Mouse (Mus musculus): ENCODE measurements around the gene Emsy.
A peak's percentile ranks its signal among the peaks of the same experiment; 100 is the strongest.

Gene Emsy

DNA sequence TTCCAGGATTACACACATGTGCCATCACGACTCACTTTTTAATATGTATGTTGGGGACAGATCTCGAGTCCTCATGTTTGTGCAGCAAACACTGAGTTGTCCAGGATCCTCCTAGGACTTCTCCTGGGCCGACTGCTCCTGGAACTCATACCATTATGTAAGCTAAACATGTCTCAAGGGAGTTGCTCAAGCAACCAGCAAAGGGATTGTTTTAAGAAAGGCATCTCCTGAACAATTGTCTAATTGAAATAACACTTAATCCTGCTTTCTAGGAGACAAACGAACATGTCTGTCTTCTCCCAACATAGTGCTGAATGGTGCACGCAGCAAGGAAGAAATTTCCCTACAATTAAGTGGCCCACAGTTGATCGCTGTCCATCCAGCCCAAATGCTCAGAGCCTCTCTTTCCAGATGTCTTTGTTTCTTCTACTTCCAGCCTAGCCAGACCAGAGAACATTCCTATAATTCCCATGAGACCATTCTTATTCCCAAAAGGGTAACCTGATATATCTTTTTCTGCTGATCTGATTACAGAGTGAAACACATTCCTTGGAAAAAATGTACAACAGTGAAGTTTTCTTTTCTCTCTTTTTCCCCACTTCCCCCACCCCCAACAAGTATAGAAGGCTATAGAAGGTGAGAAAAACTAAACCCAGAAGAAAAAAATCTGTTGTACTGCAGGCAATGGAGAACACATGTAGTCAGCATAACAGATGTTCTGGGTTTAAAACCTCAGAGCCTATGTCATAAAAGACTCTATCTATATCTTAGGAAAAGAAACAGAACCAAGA, 11.6 kb upstream of the Emsy start:
- DNase-seq = no peak

- no peak for DNase-seq
Observed at GRCm38 (mm10) chr7:98665726-98666125, 9.1 kb upstream of the Emsy start.

DNA sequence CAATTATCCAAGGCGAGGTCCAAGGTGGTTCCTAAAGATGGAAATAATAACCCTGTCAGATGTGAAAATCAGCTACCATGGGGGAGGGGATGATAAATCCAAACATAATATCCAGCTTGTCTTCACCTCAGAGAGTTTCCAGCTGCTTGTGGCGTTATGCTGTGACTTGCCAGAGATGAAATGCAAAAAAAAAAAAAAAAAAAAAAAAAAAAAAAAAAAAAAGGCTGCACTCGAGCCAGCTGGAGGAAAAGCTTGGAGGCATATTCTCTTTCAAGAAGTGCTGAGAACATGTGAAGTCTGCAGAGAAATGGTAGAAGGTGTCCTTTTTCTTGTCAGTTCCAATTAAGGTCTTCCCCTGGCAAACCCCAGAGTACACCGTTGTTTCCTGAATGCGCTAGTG, 8.6 kb upstream of the Emsy start:
- no peak for DNase-seq

DNA sequence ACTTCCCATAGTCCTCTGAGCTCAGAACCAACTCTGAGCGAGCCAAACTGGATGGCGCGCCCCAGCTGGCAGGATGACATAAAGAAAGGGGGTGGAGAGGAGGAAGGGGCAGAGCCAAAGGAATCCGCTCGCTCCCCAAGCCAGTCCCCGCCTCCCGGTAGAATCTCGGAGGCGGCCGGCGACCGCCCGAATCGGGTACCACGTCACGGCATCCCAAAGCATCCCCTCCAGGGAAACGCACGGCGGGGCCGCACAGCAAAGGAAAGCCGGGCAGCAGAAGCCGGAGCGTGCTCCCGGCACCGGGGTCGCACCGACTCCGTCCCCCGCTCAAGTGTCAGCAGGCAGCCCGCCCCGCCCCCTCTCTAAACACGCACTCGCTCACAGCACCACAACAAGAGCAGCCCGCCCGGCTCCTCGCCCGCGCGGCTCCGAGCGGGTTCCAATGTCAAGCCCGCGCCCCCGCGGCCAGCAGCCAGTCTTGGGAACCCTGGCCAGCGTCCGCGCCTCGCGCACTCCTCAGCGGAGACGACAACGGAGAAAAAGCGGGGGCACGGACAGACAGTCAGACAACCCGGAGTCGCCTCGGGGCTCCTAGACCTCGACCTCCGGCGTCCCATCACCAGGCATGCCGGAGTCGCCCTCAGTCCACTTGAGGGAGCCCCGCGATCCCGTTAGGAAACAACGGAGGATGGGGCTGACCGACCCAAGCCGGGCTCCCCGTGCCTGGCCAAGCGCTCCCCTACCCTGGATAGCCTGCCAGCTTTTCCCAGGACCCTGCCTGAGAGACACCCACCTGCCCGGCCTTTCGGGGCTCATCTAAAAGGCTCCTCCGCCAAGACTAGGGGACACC, 677 bp downstream of the Emsy start:
- peak; percentile 69 for DNase-seq

DNA sequence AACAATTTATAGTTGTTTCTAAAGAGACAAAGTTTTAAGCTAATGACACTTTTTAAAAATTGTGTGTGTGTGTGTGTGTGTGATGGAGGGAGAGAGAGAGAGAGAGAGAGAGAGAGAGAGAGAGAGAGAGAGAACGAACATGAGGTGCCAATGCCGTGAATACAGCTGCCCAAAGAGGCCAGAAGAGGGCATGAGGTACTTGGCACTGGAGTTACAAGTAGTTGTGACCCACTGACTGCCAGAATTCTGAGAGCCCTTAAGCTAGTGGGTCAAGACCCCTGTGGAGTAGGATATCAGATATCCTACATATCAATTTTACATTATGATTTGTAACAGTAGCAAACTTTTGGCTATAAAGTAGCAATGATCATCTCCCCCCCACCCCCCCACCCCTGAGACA, 4.9 kb downstream of the Emsy start:
- DNase-seq = no peak

GRCm38 (mm10) chr7:98644238-98644637, 12.3 kb downstream of the Emsy start:
- no peak for DNase-seq

GRCm38 (mm10) chr7:98636607-98637006, 20.0 kb downstream of the Emsy start:
- DNase-seq = no peak

DNA sequence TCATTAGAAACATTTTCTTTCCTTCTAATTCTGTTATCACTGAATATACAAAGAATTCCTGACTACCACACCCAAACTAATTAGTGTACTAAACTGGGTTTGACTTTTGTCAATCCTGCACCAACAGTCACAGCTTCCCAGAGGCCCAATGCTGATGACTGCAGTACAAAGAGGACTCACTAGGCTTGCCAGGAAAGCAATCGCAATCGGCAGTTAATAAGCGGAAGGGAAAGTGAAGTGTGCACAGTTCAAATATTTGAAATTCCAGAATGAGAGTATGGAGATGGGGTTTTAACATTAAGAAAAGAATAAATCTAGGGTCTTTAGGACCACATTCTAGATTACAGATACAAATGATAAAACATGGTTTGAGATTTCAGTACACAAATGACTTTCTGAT, 23.6 kb downstream of the Emsy start:
- DNase-seq = no peak

DNA sequence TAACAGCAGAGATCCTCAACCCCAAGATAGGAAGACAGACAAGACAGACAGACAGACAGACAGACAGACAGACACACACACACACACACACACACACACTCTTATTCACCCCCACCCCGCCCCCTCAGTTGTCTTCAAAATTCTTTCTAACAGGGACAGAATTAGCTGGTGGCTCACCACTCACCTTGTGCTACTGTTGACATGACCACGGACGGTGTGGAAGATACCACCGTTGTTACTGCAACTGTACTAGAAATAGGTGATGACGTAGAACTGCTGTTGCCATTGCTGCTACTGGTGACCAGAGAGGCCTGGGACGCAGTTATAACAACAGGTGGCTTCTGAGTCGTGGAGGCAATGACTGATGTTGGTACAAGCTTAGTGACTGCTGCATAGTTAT, 26.6 kb downstream of the Emsy start:
- no peak for DNase-seq

GRCm38 (mm10) chr7:98617739-98618138, 38.8 kb downstream of the Emsy start:
- no peak for DNase-seq

DNA sequence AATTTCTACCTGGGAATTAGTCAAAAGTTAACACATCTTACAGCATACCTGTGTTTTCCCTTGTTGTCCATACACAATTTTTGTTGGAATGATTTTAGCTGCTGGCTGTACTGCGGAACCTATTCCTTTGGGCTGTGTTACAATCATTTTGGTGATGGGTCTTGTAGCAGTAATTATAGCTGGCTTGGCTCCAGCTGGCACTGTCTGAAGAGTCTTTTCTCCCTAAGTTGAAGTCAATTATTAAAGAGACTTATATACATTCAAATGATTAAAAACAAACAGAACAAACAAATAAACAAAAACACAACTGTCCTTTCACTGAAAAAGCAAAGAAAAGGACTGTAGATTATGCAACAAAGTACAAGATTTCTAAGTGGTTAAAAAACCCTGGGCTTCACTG, 43.6 kb downstream of the Emsy start:
- no peak for DNase-seq

DNA sequence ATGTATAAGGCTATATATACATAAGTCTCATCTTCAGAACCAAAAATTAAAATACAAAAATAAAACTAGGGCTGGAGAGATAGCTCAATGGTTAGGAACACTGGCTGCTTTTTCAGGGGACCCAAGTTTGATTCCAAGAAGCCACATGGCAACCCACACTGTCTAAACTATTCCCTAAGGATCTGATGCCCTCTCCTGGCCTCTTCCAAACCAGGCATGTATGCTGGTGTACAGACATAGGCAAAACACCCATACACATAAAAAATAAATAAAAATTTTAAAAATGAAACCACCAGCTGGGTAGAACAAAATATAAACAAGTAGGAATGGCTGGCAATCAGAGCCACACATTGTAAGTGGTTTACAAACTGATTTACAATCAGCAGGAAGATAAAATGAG, 48.1 kb downstream of the Emsy start:
- no peak for DNase-seq

GRCm38 (mm10) chr7:98607158-98607557, 49.4 kb downstream of the Emsy start:
- DNase-seq = no peak

DNA sequence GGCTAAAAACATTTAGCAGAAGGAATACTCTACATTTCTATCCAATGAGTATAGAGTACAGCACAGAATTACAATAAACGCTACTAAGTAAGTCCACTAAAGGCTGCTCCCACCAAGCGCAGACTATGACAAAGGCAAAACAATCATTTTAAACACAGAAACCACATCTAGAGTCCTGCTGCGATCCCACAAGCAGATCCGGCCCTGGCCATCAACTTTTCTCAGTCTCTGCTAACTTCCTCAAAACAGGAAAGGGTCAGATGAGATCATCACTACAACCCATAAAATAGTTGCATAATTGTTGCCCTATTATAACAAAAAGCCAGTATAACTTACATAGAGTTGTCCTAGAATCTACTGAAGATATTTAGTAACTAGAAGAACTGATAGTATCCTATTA, 54.9 kb downstream of the Emsy start:
- no peak for DNase-seq

- no peak for DNase-seq
Observed at GRCm38 (mm10) chr7:98597402-98597801, 59.2 kb downstream of the Emsy start.

GRCm38 (mm10) chr7:98594731-98595130, 61.9 kb downstream of the Emsy start:
- DNase-seq = no peak

- DNase-seq = peak; percentile 24
Observed at GRCm38 (mm10) chr7:98593276-98593675, 63.3 kb downstream of the Emsy start.

GRCm38 (mm10) chr7:98589028-98589427, 67.6 kb downstream of the Emsy start:
- no peak for DNase-seq

DNA sequence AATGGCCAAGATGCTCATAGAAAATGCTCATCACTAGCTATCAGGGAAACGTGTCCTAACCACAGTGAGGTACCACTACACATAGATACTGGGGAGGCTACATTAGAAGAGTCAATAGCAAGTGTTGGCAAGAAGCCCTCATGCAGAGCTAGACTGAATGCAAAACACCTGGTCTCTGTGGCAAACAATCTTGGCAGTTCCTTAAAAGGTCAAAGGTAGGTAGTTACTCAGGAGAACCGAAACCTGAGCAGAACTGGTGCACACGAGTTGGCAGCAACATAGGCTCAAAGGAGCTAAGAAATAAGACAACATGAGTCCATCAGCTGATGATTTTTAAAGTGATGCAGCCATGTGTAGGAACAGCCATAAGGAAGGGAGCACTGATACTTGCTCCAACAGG, 70.3 kb downstream of the Emsy start:
- no peak for DNase-seq

DNA sequence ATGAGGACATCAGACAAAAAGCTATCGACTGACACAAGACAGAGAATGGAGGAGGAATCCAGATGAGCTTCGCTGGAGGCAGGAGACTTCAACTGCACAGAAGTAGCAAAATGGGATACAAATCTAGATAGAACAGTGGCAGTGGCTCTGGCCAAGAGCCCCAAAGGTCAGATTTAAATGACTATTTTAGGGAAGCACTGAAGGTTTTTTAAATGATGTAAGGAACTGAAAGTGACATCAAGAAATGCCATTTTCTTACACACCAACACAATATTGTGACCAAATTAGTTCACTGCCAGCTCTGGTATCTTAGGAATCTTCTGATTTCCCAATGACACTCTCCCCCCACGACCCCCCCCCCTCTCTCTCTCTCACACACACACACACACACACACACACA, 72.0 kb downstream of the Emsy start:
- no peak for DNase-seq

- no peak for DNase-seq
Observed at GRCm38 (mm10) chr7:98581266-98581665, 75.3 kb downstream of the Emsy start.

GRCm38 (mm10) chr7:98580441-98580840, 76.1 kb downstream of the Emsy start:
- no peak for DNase-seq

GRCm38 (mm10) chr7:98579731-98580130, 76.9 kb downstream of the Emsy start:
- no peak for DNase-seq

- no peak for DNase-seq
Observed at GRCm38 (mm10) chr7:98577461-98577860, 79.1 kb downstream of the Emsy start.

Data from cerebellum, adult 11 months (tissue).